Mouse (Mus musculus) hindbrain, embryonic 13.5 days (tissue): ENCODE measurements around the gene Fkbp14. TPM values are rescaled to one million over a fixed set of nuclear protein-coding genes. Genes with fewer than 3 reads are reported as not detected.

Source experiments
- ATAC-seq: fragments of 200-750 bp; cut with Nextera tagmentation; 2 replicates; pipeline ENCODE4 v1.8.0; 2017; ENCODE audit warnings: moderate TSS enrichment; ENCODE audit not compliant: low FRiP score
- H3K27ac ChIP-seq: fragments of 300-500 bp; sonication (generic); 2 replicates; pipeline ENCODE4 v1.5.1; 2015; ENCODE audit warnings: inconsistent platforms, mild to moderate bottlenecking, moderate library complexity
- H3K27me3 ChIP-seq: fragments of 300-500 bp; sonication (generic); 2 replicates; pipeline ENCODE4 v1.6.1; 2015; ENCODE audit warnings: mild to moderate bottlenecking, inconsistent platforms
- H3K36me3 ChIP-seq: fragments of 300-500 bp; sonication (generic); 2 replicates; pipeline ENCODE4 v1.6.1; 2015; ENCODE audit warnings: mild to moderate bottlenecking, inconsistent platforms
- H3K4me1 ChIP-seq: fragments of 300-500 bp; sonication (generic); replicated peaks from 2 replicates; pipeline ENCODE4 v1.6.1; 2015; ENCODE audit warnings: inconsistent platforms
- H3K4me2 ChIP-seq: fragments of 300-500 bp; sonication (generic); 2 replicates; pipeline ENCODE4 v1.6.1; 2015; ENCODE audit warnings: inconsistent platforms, mild to moderate bottlenecking, moderate library complexity
- H3K4me3 ChIP-seq: fragments of 300-500 bp; sonication (generic); 2 replicates; pipeline ENCODE4 v1.5.1; 2015; ENCODE audit warnings: mild to moderate bottlenecking, inconsistent platforms
- H3K9ac ChIP-seq: fragments of 300-500 bp; sonication (generic); 2 replicates; pipeline ENCODE4 v1.6.1; 2015; ENCODE audit warnings: mild to moderate bottlenecking, inconsistent platforms
- H3K9me3 ChIP-seq: fragments of 300-500 bp; sonication (generic); 2 replicates; pipeline ENCODE4 v1.6.1; 2016; ENCODE audit warnings: inconsistent platforms
- WGBS: fragments of 180-500 bp; shearing (Covaris S2); methylation state at CpG from one replicate; pipeline ENCODE4 v1.1.7; 2015; 5-methylcytosine and 5-hydroxymethylcytosine counted together
- polyA plus RNA-seq: library from polyadenylated mRNA; unstranded; fragments of >200 nt; fragmentation: Nextera tagmentation; extraction: Ambion mirVana; gene quantifications from 2 replicates; pipeline ENCODE4 v1.2.1, GENCODE M21; 2015

Gene Fkbp14
- polyA plus RNA-seq, 1 experiment from 2014 or later = 10.6 TPM

- Histone ChIP-seq H3K9ac (no peak overlapping the region), H3K4me1 (peaks cover 26% of the 10 kb centered on the region), H3K27me3 (no peaks in the 10 kb centered on the region), H3K27ac (no peak overlapping the region), H3K9me3 (no peaks in the 10 kb centered on the region), H3K4me3 (no peak overlapping the region), H3K36me3 (0 out of 2 replicates have a peak, but pooled peaks cover 2% of the 10 kb centered on the region), H3K4me2 (no peak overlapping the region)
- no peak for ATAC-seq
- WGBS = 87% methylated on average over 5 of the region's 5 CpGs
Observed at GRCm38 (mm10) chr6:54600681-54601347, 3.7 kb upstream of the Fkbp14 start.

DNA sequence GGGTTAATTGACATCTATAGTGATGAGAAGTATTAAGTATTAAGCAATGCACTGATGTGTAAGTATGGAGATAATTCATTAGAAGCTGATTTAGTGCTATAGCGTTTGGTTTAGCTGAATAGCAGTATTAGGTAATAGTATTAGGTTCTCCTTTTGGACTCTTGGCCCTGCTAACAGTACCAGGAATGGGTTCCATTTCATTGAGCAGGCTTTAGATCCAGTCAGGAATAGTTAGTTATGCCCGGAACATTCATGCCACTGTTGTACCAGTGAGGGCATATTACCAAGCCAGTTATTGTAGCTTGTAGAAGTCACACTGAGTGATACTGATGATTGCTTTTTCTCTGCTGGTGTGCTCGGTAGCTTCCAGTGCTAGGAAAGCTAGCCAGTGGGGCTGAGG, 603 bp upstream of the Fkbp14 start:
- ATAC-seq = no peak
- Histone ChIP-seq H3K9me3 (no peaks in the 10 kb centered on the region), H3K27ac (no peak overlapping the region), H3K4me2 (no peak overlapping the region), H3K9ac (no peak overlapping the region), H3K27me3 (no peaks in the 10 kb centered on the region), H3K4me3 (no peak overlapping the region), H3K4me1 (peaks cover 40% of the 10 kb centered on the region), H3K36me3 (no peaks in the 10 kb centered on the region)
- WGBS = 84% methylated on average over 3 of the region's 3 CpGs

DNA sequence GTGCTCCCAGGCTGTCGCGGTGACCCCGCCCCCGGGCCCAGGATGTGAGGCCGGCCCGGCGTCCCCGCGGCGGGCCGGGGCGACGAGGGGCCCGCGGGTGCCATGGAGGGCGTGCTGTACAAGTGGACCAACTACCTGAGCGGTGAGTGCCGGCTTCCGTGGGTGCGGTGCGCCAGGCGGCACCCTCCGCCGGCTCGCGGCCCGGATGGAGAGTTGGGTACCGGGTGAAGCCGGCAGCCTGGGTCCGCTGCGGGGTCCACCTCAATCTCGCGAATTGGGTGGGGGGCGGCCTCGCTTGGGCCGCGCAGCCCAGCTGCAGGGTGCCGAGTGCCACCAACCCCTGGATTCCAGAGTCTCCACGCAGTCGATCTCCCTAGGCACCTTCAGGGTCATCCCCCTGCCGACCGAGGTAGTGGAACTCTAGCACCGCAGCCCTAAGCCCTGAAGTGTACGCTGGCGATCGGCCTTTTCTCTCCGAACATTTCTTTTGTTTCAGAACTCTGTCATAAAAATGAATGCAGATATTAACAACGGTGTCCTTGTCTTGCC, 1.7 kb downstream of the Fkbp14 start:
- under 1% methylated on average over 39 of the region's 48 CpGs for WGBS
- ATAC-seq = peak; percentile 50; the same call in 1 of the 2 replicates

DNA sequence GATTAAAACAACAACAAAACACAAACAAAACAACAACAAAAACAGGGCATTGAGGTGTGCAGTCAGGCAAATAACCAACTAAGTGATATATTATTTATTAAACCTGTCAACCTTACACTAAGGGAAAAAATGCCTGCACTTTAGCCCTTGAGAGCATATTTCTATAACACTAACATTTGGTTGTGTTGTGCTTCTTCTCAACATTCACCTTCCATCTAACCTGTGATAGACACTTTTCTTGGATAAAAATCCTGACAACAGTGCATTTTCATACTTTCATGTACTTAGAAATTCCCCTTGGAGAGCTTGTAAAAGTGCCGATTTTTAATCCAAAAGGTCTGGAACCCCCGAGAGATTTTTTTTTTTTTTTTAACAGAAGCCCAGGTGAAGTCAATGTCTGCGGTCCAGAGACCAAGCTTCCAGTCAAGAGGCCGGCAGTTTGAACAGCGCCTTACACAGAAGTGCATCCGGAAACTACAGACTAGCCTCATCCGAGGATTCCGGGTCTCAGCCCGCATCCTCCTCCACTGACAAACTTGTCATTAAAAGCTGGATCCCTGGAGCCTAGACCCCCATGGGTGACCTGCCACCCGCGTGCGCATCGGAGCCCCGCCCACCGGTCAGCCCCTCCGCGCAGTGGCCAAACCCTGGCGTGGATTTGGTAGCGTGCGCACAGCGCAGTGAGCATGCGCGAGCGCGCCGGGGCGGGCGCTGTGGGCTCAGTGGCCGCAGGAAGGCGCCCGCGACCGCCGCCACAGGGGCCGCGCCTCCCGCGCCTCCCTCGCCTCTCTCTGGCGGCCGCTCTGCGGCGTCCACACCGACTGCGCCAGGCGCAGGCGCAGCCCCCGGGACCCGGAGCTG, 2.4 kb downstream of the Fkbp14 start, which contains the start of gene Plekha8:
Plekha8 (plus strand) TSS at position 643 of the 861 bp plus-strand sequence.
- WGBS = under 1% methylated on average over 40 of the region's 49 CpGs
- peak within 1 kb of the TSS; percentile 93 for H3K9ac ChIP-seq
- ATAC-seq = peak; percentile 94
- H3K9me3 ChIP-seq = no peaks in the 10 kb centered on the region
- H3K27ac ChIP-seq = peak within 1 kb of the TSS; percentile 81
- H3K27me3 ChIP-seq = 0 out of 2 replicates have a peak, but pooled peaks cover 10% of the 10 kb centered on the region
- H3K4me1 ChIP-seq = peaks cover 48% of the 10 kb centered on the region
- peak within 1 kb of the TSS; percentile 94 for H3K4me3 ChIP-seq
- no peaks in the 10 kb centered on the region for H3K36me3 ChIP-seq
- H3K4me2 ChIP-seq = peak within 1 kb of the TSS; percentile 81

More for the DNA sequence above, 1.7 kb downstream of the Fkbp14 start:
- peak overlapping the region; percentile 81 for H3K27ac ChIP-seq
- 0 out of 2 replicates have a peak, but pooled peaks cover 10% of the 10 kb centered on the region for H3K27me3 ChIP-seq
- peak overlapping the region; percentile 94 for H3K4me3 ChIP-seq
- peak overlapping the region; percentile 81 for H3K4me2 ChIP-seq
- H3K4me1 ChIP-seq = peaks cover 48% of the 10 kb centered on the region
- H3K9me3 ChIP-seq = no peaks in the 10 kb centered on the region
- H3K36me3 ChIP-seq = no peaks in the 10 kb centered on the region
- peak overlapping the region; percentile 93 for H3K9ac ChIP-seq

DNA sequence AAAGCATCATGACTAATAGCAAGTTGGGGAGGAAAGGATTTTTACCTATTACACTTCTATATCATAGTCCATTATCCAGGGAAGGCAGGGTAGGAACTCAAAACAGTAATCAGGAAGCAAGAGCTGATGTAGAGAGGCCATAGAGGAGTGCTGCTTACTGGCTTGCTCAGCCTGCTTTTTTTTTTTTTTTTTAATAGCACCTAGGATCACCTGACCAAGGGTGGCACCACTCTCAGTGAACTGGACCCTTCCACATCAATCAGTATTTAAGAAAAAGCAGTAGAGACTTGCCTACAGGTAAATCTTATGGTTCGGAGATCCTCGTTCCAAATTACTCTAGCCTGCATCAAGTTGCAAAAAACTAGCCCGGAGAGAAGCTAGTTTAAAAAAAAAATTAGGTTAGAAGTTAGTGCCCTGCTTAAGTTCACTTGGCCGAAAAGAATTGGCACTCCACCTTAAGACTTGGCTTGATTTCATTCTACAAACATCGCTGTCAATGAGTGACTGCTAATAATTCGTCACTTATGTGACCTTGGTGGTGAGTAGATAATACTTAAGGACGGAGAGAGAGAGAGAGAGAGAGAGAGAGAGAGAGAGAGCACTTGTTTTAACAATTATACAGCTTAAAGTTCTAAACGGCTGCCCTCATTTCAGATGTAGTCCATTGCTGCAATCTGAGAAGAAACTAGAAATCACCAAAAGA, 3.2 kb downstream of the Fkbp14 start:
- no peak for ATAC-seq
- Histone ChIP-seq H3K4me1 (peaks cover 48% of the 10 kb centered on the region), H3K9me3 (no peaks in the 10 kb centered on the region), H3K9ac (peak overlapping the region; percentile 69; the same call in 1 of the 2 replicates), H3K4me2 (peak overlapping the region; percentile 81), H3K27me3 (0 out of 2 replicates have a peak, but pooled peaks cover 10% of the 10 kb centered on the region), H3K4me3 (peak overlapping the region; percentile 94), H3K36me3 (no peaks in the 10 kb centered on the region), H3K27ac (no peak overlapping the region)
- WGBS = 65% methylated on average over 8 of the region's 8 CpGs

- peak; percentile 86 for ATAC-seq
- Histone ChIP-seq H3K9me3 (no peaks in the 10 kb centered on the region), H3K27me3 (0 out of 2 replicates have a peak, but pooled peaks cover 10% of the 10 kb centered on the region), H3K27ac (peak overlapping the region; percentile 82), H3K36me3 (no peaks in the 10 kb centered on the region), H3K9ac (peak overlapping the region; percentile 69), H3K4me1 (peaks cover 44% of the 10 kb centered on the region), H3K4me2 (peak overlapping the region; percentile 72), H3K4me3 (peak overlapping the region; percentile 52)
- 1% methylated on average over 20 of the region's 20 CpGs for WGBS
Observed at GRCm38 (mm10) chr6:54592938-54593535, 4.1 kb downstream of the Fkbp14 start.

DNA sequence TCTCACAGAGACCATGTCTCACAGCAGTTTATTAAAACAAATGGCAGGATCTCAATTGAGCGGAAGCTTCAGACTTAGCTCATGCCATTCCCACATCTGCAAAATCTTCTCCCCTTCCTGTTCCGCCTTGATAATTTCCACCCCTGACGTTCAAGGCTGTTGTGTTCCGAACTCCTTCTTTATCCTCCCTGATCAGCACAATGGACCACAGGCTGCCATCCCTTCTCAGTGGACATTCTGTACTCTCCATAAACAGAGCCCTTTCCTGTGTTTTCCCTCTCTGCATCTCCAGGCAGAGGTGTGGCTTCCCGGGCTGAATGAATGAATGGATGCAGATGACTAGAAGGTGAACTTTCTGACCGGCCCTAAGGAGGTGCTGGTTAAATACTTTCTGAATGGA, 5.3 kb downstream of the Fkbp14 start:
- Histone ChIP-seq H3K9ac (no peak overlapping the region), H3K4me1 (peaks cover 32% of the 10 kb centered on the region), H3K4me2 (peak overlapping the region; percentile 23), H3K9me3 (no peaks in the 10 kb centered on the region), H3K4me3 (peak overlapping the region; percentile 12; the same call in 1 of the 2 replicates), H3K36me3 (no peaks in the 10 kb centered on the region), H3K27ac (no peak overlapping the region), H3K27me3 (0 out of 2 replicates have a peak, but pooled peaks cover 10% of the 10 kb centered on the region)
- no peak for ATAC-seq
- WGBS = 50% methylated on average over 6 of the region's 6 CpGs

- WGBS = 93% methylated on average over 2 of the region's 2 CpGs
- no peak overlapping the region for H3K9ac ChIP-seq
- H3K27me3 ChIP-seq = 0 out of 2 replicates have a peak, but pooled peaks cover 10% of the 10 kb centered on the region
Observed at GRCm38 (mm10) chr6:54590691-54591090, 6.4 kb downstream of the Fkbp14 start.

DNA sequence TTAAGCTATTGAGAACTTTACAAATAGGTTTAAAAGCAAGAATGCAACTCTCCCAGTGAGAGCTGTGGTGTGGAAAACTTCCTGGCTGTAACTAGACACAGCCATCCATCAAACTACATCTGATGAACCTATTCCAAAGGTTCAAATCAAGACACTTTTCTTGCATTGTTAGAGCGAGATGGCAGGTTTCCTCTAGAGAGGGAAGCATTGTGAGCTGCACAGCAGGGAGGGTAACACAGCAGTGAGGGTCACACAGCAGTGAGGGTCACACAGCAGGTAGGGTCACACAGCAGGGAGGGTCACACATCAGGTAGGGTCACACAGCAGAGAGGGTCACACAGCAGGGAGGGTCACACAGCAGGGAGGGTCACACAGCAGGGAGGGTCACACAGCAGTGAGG, 8.9 kb downstream of the Fkbp14 start:
- Histone ChIP-seq H3K27ac (no peak overlapping the region), H3K4me2 (no peak overlapping the region), H3K9ac (no peak overlapping the region), H3K4me1 (peaks cover 10% of the 10 kb centered on the region), H3K36me3 (no peaks in the 10 kb centered on the region), H3K4me3 (no peak overlapping the region), H3K9me3 (no peaks in the 10 kb centered on the region), H3K27me3 (0 out of 2 replicates have a peak, but pooled peaks cover 10% of the 10 kb centered on the region)
- ATAC-seq = no peak
- WGBS = 32% methylated on average over 1 of the region's 1 CpGs

More at GRCm38 (mm10) chr6:54590691-54591090, 6.4 kb downstream of the Fkbp14 start:
- H3K27ac ChIP-seq = no peak overlapping the region
- H3K4me1 ChIP-seq = peaks cover 21% of the 10 kb centered on the region
- ATAC-seq = no peak
- no peaks in the 10 kb centered on the region for H3K9me3 ChIP-seq
- no peak overlapping the region for H3K4me2 ChIP-seq
- no peaks in the 10 kb centered on the region for H3K36me3 ChIP-seq
- no peak overlapping the region for H3K4me3 ChIP-seq

DNA sequence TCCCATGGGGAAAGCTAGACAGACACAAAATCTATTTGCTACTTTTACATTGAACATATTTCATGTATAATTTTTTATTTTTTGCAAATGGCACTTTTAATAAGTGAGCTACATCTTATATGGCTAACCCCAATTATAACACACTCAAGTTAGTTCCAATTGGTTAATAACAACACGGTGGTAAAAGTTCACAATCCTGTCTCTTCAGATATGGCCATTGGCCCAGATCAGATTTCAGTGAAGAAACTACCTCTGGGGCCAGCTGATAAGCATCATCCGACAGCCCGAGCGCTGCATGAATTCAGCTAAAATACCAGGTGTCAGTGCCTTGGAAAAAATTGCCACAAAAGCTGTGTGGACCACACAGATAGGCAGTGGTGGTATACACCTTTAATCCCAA, 9.4 kb downstream of the Fkbp14 start:
- Histone ChIP-seq H3K27me3 (0 out of 2 replicates have a peak, but pooled peaks cover 10% of the 10 kb centered on the region), H3K4me1 (peaks cover 8% of the 10 kb centered on the region), H3K9me3 (no peaks in the 10 kb centered on the region), H3K4me3 (no peak overlapping the region), H3K4me2 (no peak overlapping the region), H3K36me3 (no peaks in the 10 kb centered on the region), H3K27ac (no peak overlapping the region), H3K9ac (no peak overlapping the region)
- 95% methylated on average over 4 of the region's 4 CpGs for WGBS
- ATAC-seq = no peak

GRCm38 (mm10) chr6:54586911-54587310, 10.2 kb downstream of the Fkbp14 start:
- no peak overlapping the region for H3K4me2 ChIP-seq
- no peaks in the 10 kb centered on the region; the same call in 1 of the 2 replicates for H3K36me3 ChIP-seq
- peaks cover 3% of the 10 kb centered on the region; the same call in 1 of the 2 replicates for H3K4me1 ChIP-seq
- WGBS = 75% methylated on average over 8 of the region's 8 CpGs
- H3K27me3 ChIP-seq = 0 out of 2 replicates have a peak, but pooled peaks cover 10% of the 10 kb centered on the region
- H3K9me3 ChIP-seq = no peaks in the 10 kb centered on the region
- H3K27ac ChIP-seq = no peak overlapping the region
- no peak overlapping the region for H3K4me3 ChIP-seq
- ATAC-seq = no peak
- H3K9ac ChIP-seq = no peak overlapping the region
